ENCODE assay signal across 7 mouse cellular contexts in the genomic region with DNA sequence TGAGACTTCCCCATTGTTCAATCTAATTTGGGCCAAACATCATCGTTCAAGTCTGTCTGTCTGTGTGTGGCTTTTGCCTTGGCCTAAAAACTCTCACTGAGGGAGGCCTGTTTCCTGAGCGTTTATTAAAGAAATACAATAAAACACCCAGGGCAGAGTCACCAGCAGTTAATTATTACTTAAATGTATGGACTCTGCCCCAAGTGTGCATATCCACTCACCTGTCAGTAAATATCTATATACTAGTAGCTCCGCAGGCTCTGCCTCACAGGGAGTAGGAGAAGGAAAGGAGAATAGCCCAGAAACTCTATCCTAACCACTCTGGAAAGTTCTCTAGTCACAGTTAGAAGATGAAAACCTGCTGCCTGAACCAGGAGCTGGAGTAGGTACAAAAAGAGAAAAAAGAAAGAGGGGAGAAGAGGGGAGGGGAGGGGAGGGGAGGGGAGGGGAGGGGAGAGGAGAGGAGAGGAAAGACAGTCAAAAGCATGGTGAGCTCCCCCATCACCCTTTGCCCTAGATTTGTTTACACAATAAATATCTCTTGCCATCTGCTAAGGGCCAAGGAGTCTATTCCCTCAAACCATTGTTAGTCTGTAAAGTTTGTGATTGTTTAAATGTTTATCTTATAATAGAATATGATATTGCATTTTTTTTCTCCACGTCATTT.
DNase-seq lines count a peak whose midpoint lies in the region; ATAC-seq lines count a peak whose summit lies in the region.

No protein-coding gene starts in this region.

- no peak overlapping the region for H3K9ac ChIP-seq in kidney, embryonic 15.5 days
- no peak overlapping the region for H3K9ac ChIP-seq in embryonic facial prominence, embryonic 12.5 days
- H3K9ac ChIP-seq in limb, embryonic 15.5 days, result no peak overlapping the region

- no peak for DNase-seq in kidney, adult 18-20 months
- DNase-seq in ovary, postnatal 14 days (ENCODE audit: low spot score), result no peak
- DNase-seq in embryo, embryonic 9.5 days (ENCODE audit: extremely low spot score), result no peak

- peak; percentile 52 for ATAC-seq in kidney, embryonic 15.5 days (replicated peaks; ENCODE audit: low FRiP score)
- peak; percentile 42; the same call in 1 of the 2 replicates for ATAC-seq in common myeloid progenitor, adult 5-6 weeks (replicated peaks; ENCODE audit: low read depth, poor library complexity, severe bottlenecking)
- ATAC-seq in embryonic facial prominence, embryonic 12.5 days (ENCODE audit: insufficient number of reproducible peaks, insufficient read depth, low FRiP score, low TSS enrichment), result no peak
- no peak for ATAC-seq in limb, embryonic 15.5 days (ENCODE audit: insufficient number of reproducible peaks, low FRiP score, low TSS enrichment, low read depth)

- H3K4me1 ChIP-seq in kidney, embryonic 15.5 days, result peaks cover 66% of the 10 kb centered on the region
- peaks cover 22% of the 10 kb centered on the region for H3K4me1 ChIP-seq in embryonic facial prominence, embryonic 12.5 days
- H3K4me1 ChIP-seq in limb, embryonic 15.5 days, result peaks cover 20% of the 10 kb centered on the region

- no peaks in the 10 kb centered on the region for H3K9me3 ChIP-seq in kidney, embryonic 15.5 days (replicated peaks)
- H3K9me3 ChIP-seq in embryonic facial prominence, embryonic 12.5 days, result no peaks in the 10 kb centered on the region
- no peaks in the 10 kb centered on the region for H3K9me3 ChIP-seq in limb, embryonic 15.5 days

- no peaks in the 10 kb centered on the region for H3K27me3 ChIP-seq in kidney, embryonic 15.5 days
- H3K27me3 ChIP-seq in embryonic facial prominence, embryonic 12.5 days, result no peaks in the 10 kb centered on the region
- H3K27me3 ChIP-seq in limb, embryonic 15.5 days, result no peaks in the 10 kb centered on the region

- WGBS in kidney, embryonic 15.5 days, result 39% methylated on average over 4 of the region's 4 CpGs
- WGBS in embryonic facial prominence, embryonic 12.5 days, result 58% methylated on average over 4 of the region's 4 CpGs
- 63% methylated on average over 4 of the region's 4 CpGs for WGBS in limb, embryonic 15.5 days

- no peaks in the 10 kb centered on the region for H3K36me3 ChIP-seq in kidney, embryonic 15.5 days
- H3K36me3 ChIP-seq in embryonic facial prominence, embryonic 12.5 days, result no peaks in the 10 kb centered on the region
- H3K36me3 ChIP-seq in limb, embryonic 15.5 days, result no peaks in the 10 kb centered on the region

- 0 out of 2 replicates have a peak overlapping the region, but pooled peaks have one; percentile 10 for H3K4me2 ChIP-seq in kidney, embryonic 15.5 days
- H3K4me2 ChIP-seq in embryonic facial prominence, embryonic 12.5 days (replicated peaks), result no peak overlapping the region
- H3K4me2 ChIP-seq in limb, embryonic 15.5 days, result no peak overlapping the region

- H3K4me3 ChIP-seq in kidney, embryonic 15.5 days (replicated peaks), result no peak overlapping the region
- no peak overlapping the region for H3K4me3 ChIP-seq in embryonic facial prominence, embryonic 12.5 days
- H3K4me3 ChIP-seq in limb, embryonic 15.5 days, result no peak overlapping the region

- H3K27ac ChIP-seq in kidney, embryonic 15.5 days, result peak overlapping the region; percentile 92
- H3K27ac ChIP-seq in embryonic facial prominence, embryonic 12.5 days, result 0 out of 2 replicates have a peak overlapping the region, but pooled peaks have one; percentile 26
- peak overlapping the region; percentile 62 for H3K27ac ChIP-seq in limb, embryonic 15.5 days

Comparison
In these comparisons a context has a peak if more than half of its experiments do, and no peak if none do; other contexts are left out.
1. ATAC-seq: peak in kidney, embryonic 15.5 days (single experiment) and common myeloid progenitor, adult 5-6 weeks (single experiment); none in embryonic facial prominence, embryonic 12.5 days (single experiment) and limb, embryonic 15.5 days (single experiment).
2. H3K27ac ChIP-seq: peak in every context shown above with its lines; median percentile 92 in kidney, embryonic 15.5 days; 62 in limb, embryonic 15.5 days; 26 in embryonic facial prominence, embryonic 12.5 days.